ENCODE assay signal across 17 mouse cellular contexts in genomic region chr6:138346558-138346957, GRCm38 (mm10).
"Had no signal": no experiment of that assay in that cellular context is flagged by ENCODE, and none has a peak within 500 bp of the region (broad histone marks: within the 10 kb centered on the region; RNA-seq: fewer than 3 reads in every experiment).

No protein-coding gene starts in this region.

- H3K4me1 ChIP-seq: liver, embryonic 15.5 days; lung, embryonic 15.5 days; megakaryocyte, embryonic 14.5 days; midbrain, embryonic 13.5 days; midbrain, embryonic 15.5 days; neural tube, embryonic 12.5 days had no signal

- H3K27me3 ChIP-seq: liver, embryonic 15.5 days; lung, embryonic 15.5 days; megakaryocyte, embryonic 14.5 days; midbrain, embryonic 13.5 days; midbrain, embryonic 15.5 days; neural tube, embryonic 12.5 days had no signal

- H3K9me3 ChIP-seq: liver, embryonic 15.5 days; lung, embryonic 15.5 days; midbrain, embryonic 15.5 days had no signal

- H3K27ac ChIP-seq: liver, embryonic 15.5 days; lung, embryonic 15.5 days; macrophage; midbrain, embryonic 13.5 days; midbrain, embryonic 15.5 days; neural tube, embryonic 12.5 days had no signal

- DNase-seq: liver, postnatal 0 days; lung, adult 2 months; lung, postnatal 14 days; lung, postnatal 36 days; right cerebral cortex, postnatal 14 days; thymus, adult 2 months; thymus, postnatal 25 days; thymus, postnatal 4 days had no signal

- H3K4me3 ChIP-seq: liver, embryonic 15.5 days; lung, embryonic 15.5 days; megakaryocyte, embryonic 14.5 days; midbrain, embryonic 13.5 days; midbrain, embryonic 15.5 days; neural tube, embryonic 12.5 days had no signal

- H3K36me3 ChIP-seq: liver, embryonic 15.5 days; lung, embryonic 15.5 days; midbrain, embryonic 13.5 days; midbrain, embryonic 15.5 days; neural tube, embryonic 12.5 days had no signal

- ATAC-seq: liver, postnatal 0 days; lung, postnatal 0 days; midbrain, embryonic 13.5 days; midbrain, embryonic 15.5 days had no signal

- H3K9ac ChIP-seq: liver, embryonic 15.5 days; liver, postnatal 0 days; lung, embryonic 15.5 days; midbrain, embryonic 13.5 days; midbrain, embryonic 15.5 days; neural tube, embryonic 12.5 days had no signal

- H3K4me2 ChIP-seq: liver, embryonic 15.5 days; lung, embryonic 15.5 days; midbrain, embryonic 11.5 days; midbrain, embryonic 13.5 days; midbrain, embryonic 15.5 days; neural tube, embryonic 12.5 days had no signal
